Mouse (Mus musculus) NIH3T3 (cell line): ENCODE data around the gene Trpm8.

ENCODE experiments used
- DNase-seq: peaks from one replicate; pipeline ENCODE4 v3.0.0-alpha.2; 2012; ENCODE audit warnings: low read depth

Gene Trpm8

DNA sequence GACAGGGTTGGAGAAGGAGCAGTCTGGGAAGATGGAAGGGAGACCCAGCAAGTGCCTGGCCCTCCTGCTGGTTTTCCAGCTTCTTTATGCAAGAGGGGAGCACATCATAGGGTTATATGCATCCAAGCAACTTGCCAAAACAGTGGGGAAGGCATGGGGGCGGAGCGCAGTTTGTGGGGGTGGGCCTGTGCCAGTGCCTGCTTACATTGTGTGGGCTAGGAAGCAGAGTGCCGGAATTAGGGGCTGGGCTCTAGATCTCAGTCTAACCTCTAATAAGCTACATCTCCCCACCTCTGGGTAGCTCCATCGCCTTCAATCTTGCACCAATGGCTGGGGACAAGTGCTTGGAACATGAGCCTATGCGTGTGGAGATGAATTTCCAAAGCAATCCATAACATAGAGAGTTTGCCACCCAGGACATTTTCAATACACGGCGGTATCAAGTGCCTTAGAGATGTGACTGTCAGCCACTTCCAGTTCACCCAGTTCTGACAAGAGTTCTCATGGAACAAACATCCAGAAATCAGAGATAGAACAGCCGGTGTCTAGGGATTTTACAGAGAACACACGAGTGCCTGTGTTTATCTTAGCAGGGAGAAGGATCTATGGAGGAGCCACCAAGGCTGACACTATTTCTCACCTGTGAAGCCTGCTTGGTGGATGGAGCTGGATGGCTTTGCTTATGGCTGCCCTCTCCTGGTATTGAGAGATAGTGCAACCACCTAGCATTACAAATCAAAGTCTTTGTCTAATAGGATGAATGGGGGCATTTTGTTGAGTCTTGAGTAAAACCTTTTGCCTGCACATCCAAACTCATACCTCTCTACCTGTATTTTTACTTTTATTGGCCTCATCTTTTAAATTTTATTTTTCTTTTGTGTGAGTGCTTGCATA lies 23.9 kb downstream of the Trpm8 start:
- peak; percentile 57 for DNase-seq

DNA sequence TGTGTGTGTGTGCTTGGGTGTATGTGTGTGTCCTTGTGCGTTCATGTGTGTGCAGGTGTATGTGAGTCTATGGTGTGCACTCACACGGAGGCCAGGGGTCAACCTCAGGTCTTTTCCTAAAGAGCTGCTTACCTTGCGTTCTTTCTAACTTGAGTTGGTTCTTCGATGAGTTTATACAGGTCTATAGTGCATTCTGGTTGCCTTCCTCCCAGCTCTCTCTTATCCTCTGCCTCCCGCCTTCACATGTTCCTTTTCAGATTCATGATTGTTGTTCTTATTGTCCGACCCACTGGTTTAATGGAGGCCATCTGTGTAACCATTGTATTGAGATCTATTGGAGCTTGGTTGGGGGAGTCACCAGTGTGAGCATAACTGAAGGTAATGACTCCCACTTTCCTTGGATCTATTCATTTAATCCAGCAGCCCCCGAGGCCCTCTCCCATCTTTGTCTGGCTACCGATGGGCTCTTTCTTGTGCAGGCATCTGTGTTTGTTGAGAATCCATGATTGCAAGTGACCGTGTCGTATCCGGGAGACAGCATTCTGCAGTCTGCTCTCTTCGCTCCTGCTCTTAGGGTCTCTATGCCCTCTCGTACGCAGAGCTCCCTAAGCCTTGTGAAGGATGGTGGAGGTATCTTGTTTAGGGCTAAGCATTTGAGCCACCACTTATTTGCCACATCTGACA lies 24.7 kb downstream of the Trpm8 start:
- DNase-seq = peak; percentile 2

DNA sequence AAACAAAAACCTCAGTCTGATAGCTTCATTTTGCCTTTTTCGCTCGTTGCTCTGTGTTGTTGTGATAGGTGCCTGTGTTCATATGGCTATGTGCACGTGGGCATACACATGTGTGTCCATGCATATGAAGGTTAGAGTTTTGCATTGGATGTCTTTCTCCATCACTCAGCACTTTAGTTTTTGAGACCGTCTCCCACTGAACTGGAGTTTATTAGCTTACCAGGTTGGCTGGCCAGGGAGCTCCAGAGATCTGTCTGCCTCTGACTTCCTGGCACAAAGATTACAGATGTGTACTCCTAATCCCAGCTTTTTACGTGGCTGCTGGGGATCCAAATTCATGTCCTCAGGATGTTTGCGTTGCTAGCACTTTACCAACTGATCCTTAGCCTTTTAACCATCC lies 26.3 kb downstream of the Trpm8 start:
- no peak for DNase-seq

DNA sequence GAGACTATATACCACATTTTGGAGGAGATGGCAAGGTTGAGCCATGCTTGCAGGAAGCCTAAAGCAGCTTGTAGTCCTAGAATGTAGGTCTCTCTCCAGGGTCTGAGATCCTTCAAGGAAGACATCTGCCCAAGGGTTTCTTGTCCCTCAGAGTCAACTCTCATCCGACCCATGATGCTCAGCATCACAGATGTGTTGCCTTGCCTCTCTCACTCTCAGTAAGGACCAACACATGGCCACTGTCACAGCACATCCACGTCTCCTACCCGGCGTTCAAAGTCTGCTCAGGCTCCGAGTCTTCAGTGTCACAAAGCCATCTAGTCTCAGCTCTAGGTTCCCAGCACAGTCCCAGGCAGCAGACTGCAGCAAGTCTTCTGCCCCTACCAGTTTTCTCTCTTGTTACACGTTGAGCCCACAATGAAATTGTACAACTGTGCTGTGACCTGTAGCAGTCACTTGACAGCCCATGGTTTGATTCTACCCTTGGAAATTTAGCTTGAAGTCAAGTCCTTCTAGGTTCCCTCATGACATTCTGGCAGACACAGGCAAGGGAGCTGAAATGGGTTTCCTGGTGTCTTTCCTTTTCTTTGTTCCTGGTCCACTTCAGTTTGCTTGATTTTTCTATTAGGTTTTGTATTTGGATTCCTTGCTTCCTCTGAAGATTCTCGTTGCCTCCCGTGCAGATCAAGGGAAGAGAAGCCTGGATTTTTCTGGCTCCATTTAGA lies 27.0 kb downstream of the Trpm8 start:
- DNase-seq = peak; percentile 5

DNA sequence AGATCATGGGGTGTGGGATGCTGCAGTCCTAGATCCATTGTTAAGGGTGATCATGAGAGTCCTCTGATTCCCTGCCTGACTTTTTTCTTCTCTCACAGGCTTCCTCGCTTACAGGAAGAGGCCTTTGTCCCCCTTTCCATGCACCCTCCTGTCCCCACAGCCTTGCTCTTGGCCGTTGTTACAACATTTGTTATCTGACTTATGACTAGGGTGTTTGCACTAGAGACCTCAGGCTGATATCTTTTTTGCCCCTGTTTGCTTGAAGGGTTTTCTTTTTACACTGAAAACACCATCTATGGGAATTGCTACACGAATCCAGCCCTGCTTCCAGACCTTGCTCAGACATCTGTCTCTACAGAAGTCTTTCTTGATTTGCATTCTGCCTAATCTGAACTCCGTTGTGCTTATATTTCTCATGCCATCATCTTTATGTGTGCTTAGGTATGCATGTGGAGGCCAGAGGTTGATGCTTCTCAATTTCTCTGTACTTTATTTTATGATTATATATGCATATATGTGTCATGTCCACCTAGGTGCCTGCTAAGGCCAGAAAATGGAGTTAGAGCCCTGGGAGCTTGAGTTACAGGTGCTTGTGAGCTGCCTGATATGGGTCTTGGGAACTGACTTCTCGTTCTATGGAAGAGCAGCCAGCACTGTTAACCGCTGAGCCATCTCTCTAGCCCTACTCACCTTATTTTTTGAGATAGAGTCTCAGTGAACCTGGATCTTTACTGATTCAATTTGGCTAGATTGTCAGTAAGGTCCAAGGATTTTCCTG lies 27.7 kb downstream of the Trpm8 start:
- peak; percentile 2 for DNase-seq

DNA sequence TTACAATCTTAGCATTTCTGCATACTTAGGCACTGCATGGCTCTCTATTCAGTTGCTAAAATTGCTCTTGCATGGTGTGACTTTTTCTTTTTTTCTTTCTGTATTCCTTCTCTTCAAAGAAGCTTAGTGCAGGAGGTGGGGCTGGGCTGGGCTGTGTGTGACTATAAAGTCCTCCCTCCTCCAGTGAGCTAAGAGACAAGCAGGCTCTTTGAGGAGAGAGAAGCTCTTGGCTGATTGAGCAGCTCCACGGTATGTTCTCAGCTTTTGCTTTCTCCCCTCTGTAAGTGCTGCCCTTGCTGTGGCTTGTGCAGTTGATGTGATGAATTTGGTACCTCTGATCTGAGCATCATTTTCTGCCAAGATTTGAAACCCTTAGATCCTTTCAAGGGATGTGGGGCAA lies 29.1 kb downstream of the Trpm8 start:
- DNase-seq = peak; percentile 4

DNA sequence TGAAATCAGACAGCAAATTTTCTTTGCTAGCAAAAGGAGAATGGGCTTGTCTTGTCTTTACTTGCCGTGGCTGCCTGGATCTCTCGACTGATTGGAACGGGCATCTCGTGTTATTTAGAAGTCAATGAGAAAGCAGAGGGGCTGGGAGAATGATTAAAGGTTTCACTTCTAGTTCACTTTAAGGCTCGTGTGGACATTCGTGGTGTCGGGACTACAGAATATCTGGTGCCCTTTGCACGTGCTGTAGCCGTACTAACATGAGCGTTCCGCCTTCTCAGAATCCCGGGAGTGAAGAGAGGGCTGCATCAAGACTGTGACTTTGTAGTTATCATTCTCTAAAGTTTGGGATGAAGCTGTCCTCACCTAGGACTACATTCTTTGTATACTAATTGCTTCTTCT lies 29.7 kb downstream of the Trpm8 start:
- no peak for DNase-seq

DNA sequence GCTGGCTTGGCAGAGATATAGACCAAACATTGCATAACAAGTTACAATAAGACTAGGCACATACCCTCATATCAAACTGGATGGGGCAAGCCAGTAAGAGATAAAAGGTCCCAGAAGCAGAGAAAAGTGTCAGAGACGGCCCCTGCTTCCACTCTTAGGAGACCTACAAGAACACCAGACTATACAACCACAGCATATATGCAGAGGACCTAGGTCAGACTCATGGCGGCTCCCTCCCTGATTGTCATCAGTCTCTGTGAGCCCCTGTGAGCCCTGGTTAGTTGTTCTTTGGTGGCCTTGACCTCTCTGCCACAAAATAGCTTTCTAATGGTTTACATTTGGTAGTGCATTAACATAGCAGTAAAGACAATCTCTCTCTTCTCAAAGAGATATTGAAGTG lies 31.6 kb downstream of the Trpm8 start:
- DNase-seq = no peak

DNA sequence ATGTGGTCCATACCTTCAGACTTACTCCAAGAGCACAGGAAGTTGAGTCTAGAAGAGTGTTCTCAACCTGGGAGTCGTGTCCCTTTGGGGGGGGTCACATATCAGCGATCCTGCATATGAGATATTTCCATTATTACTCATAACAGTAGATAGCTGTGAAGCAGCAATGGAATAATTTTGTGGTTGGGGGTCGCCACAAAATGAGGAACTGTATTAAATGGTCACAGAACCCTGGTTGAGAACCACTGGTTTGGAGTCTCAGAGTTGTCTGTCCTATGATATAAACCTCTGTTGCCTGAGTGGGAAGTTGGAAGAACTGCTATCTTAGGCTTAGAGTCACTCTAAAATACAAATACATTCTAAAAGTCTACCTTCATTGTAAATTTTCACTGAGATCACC lies 32.4 kb downstream of the Trpm8 start:
- no peak for DNase-seq

DNA sequence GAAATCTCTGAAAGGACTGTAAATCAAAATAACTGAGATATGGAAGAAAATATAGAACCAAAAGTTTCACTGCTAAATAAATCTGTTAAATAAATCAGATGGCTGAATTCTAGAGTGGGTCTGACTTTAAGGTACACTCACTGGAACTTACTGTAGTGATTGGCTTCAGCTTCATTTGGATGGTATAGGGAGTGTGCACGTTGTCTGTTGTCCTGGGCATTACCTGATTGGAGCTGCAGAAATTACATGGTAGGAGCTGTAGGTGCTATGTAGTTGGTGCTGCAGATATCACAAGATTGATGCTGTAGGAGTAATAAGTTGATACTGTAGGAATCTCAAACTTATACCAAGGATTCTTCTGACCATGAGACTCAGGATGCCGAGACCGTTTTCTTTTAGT lies 32.9 kb downstream of the Trpm8 start:
- no peak for DNase-seq

DNA sequence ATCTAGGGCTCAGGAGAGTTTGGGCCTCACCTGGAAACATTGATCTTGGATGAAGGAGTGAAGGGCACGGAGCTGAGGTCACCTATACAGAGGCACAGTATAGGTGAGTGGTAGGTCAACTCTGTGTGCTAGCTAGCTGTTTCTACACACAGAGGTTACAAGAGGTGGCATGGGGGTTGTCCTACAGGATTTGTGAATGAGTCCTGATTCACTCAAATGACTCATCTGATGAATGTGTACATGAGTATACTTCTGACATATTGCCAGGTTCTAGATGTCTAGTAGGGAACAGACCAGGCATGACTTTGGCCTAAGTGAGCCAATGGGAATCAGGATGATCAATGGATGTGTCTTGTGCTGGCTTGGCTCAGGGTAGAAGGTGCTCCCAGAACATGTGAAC lies 39.8 kb downstream of the Trpm8 start:
- peak; percentile 46 for DNase-seq

DNA sequence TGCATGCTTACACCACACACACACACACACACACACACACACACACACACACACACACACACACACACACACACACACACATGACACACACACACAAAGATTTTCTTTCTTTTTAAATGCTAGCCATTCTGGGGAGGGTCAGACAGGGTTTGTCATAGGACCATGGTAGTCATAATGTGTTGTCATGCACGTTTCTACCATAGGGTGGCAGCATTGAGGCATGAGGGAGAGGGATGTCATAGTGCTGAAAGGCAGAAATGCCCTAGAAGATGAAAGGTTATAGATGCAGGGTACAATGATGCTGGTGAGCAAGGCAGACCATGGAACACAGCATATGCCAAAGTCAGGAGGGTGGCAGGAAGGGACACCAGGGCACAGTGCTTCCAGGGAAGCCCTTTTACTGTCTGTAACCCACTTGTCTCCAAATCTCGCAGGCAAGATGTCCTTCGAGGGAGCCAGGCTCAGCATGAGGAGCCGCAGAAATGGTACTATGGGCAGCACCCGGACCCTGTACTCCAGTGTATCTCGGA lies 41.1 kb downstream of the Trpm8 start:
- peak; percentile 76 for DNase-seq

DNA sequence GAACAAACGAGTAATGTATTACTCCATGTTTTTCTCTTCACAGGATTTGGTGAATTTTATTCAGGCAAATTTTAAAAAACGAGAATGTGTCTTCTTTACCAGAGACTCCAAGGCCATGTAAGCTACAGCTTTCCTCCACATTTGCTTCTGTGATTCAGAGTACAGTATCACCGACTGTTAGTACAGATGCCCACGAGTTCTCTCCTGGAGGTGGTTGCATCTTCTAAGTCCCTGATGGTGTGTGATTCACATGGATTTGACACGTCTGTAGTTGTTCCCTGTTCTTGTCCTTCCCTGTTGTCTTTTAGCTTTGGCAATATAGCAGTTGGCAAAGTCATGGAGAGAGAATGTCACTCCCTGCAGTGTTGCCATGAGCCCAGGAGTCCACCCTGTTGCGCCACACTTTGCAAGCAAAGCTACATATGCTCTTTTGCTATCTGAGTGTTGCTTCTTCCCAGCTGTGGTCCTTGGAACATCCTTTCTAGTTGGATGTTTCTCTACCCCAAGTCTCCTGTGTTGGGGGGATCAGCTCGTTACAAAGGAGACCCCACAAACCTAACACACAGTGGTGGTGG lies 43.4 kb downstream of the Trpm8 start:
- DNase-seq = no peak

DNA sequence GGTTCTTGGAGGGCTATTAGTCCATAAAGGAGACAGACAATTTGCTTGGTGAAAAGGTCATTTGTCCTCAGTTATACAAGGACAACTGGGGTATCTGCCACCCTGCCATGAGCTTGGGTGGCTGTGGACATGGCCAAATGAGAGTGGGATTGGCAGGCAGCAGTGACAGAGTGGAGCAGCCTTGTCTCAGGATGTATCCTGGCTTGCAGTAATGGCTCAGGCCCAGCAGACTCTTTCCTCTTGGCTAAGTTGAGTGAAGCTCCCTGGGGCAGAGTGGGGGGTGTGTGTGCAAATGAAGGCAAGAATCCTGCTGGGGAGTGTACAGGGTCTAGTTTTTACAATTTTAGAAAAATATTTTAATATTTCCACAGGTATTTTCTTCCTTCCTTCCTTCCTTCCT lies 44.7 kb downstream of the Trpm8 start:
- no peak for DNase-seq

DNA sequence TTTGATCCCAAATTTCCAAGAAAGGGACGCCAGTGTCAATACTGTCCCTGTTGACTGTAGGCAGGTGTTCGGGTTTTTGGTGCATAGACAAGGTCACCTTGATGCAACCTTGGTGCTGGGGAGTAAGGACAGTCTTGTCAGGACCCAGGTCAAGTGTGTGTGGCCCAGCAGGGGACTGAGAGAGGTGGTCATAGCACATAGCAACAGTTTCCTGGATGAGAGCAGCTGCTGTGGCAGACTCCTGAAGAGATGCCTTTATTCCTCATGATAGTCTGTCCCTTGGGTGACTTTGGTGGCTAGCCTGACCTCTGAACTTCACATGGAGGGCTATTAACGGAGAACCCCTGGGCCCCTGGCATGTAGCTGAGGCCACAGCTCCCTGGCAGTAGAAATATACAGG lies 45.6 kb downstream of the Trpm8 start:
- DNase-seq = no peak

DNA sequence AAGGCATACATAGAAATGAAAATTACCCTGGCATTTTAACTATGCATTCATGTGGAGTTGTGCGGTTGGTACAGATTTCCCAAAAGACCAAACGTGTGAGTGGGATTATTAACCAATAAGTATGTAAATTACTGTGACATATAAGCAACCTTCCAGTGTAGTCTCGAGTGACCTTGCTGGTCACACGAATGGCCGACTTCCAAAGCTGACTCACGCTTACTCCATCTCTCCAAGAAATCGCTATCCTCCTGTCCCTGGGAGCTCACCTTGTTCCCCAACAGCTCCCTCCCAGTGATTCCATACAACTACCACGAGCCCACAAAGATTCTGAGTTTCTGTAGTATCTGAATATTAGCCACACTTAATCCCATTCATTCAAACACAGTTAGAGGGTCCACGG lies 62.0 kb downstream of the Trpm8 start:
- no peak for DNase-seq

DNA sequence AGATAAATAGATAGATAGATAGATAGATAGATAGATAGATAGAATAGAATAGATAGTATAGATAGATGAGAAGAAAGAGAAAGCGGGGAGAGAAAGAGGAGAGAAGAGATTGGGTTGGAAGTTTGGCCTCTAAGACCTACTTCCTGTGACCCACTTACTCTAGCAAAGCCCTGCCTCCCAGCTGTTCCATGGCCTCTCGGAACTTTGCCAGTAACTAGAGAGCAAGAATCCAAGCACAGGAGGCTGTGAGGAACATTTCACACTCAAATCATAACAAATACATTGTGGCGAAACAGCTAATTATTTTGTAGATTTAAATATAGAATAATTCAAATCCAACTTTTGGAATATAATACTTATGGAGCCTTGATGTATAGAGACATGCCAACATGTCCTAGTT lies 65.2 kb downstream of the Trpm8 start:
- no peak for DNase-seq

DNA sequence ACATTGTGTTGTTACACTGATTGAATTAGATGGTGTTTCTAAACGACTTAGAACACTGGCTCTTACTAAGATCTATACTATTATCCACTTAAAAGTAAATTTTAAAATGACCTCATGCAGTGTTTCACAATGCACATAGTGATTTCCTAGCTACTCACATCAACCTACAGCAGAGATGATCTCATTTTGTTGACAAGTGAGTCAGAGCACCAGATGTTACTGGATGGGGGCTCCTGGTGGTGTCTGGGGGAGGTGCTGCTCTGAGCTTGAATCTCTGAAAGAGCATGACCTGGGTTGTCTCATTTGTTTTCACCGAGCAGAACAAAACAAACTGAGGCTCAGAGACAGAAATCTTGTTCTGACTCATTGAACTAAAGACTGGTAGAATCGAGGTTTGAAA lies 68.1 kb downstream of the Trpm8 start:
- peak; percentile 82 for DNase-seq

DNA sequence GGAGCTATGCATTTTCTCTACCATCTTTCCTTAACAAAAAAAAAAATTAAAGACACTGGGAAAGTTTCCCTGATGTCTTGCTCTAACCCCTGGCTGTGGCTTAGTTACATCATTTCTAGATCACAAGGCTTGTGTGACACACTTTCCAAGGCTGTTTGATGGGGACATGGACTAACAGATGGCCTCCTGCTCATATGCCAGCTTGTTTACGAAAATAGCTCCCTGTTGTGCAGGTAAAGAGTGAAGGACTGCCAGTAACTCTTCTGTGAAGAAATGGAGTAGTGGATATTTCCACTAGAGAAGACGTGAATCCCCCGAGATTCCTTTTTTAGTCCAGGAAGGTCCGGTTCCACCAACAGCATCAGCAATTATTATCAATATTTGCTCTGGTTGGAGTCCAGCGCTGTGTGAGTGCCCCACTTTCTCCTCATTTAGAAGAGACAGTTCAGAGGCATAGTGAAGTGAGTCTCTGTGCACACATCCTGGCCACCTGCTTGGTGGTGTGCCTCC lies 71.1 kb downstream of the Trpm8 start:
- DNase-seq = no peak

DNA sequence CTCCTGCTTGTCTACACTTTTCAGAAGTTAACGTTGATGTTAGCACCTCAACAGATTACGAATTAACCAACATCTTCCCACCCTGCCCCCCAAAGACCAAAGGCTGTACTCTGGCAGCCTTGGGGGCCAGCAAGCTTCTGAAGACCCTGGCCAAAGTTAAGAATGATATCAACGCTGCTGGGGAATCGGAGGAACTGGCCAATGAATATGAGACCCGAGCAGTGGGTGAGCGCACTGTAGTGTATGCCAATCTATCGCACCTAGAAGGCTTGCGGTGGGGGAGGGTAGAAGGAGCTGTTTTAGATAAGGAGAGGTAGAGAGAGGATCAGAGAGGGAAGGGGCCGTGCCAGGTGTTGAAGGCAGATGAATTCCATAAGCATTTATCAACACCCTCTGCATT lies 73.3 kb downstream of the Trpm8 start:
- DNase-seq = no peak

DNA sequence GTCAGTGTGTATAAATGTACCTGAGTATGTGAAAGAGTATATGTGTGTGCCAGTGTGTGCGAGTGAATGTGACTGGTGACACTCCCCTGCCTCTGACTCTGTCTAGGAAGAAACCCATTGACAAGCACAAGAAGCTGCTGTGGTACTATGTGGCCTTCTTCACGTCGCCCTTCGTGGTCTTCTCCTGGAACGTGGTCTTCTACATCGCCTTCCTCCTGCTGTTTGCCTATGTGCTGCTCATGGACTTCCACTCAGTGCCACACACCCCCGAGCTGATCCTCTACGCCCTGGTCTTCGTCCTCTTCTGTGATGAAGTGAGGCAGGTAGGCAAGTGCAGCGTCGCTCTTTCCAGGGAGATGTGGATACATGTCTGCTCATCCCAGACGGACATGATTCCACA lies 77.6 kb downstream of the Trpm8 start:
- DNase-seq = no peak
